Mouse (Mus musculus) forebrain, embryonic 10.5 days (tissue): ENCODE results near the gene Cldn10. TPM values are rescaled to one million over a fixed set of nuclear protein-coding genes. Genes with fewer than 3 reads are reported as not detected.

Source experiments
- DNase-seq: peaks from one replicate; pipeline ENCODE4 v3.0.0-alpha.2; 2017; ENCODE audit warnings: low spot score; ENCODE audit errors: extremely low spot score
- H3K27ac ChIP-seq: fragments of 300-500 bp; sonication (generic); 2 replicates; pipeline ENCODE4 v1.5.1; 2016; ENCODE audit warnings: mild to moderate bottlenecking
- H3K27me3 ChIP-seq: fragments of 300-500 bp; sonication (generic); 2 replicates; pipeline ENCODE4 v1.6.1; 2016; ENCODE audit warnings: mild to moderate bottlenecking; ENCODE audit not compliant: poor library complexity, severe bottlenecking
- H3K36me3 ChIP-seq: fragments of 300-500 bp; sonication (generic); replicated peaks from 2 replicates; pipeline ENCODE4 v1.6.1; 2016; ENCODE audit warnings: mild to moderate bottlenecking, moderate library complexity
- H3K4me1 ChIP-seq: fragments of 300-500 bp; sonication (generic); 2 replicates; pipeline ENCODE4 v1.6.1; 2016
- H3K4me3 ChIP-seq: fragments of 300-500 bp; sonication (generic); 2 replicates; pipeline ENCODE4 v1.5.1; 2016; ENCODE audit warnings: mild to moderate bottlenecking, moderate library complexity
- H3K9me3 ChIP-seq: fragments of 300-500 bp; sonication (generic); 2 replicates; pipeline ENCODE4 v1.6.1; 2016; ENCODE audit warnings: mild to moderate bottlenecking, moderate library complexity
- WGBS: fragments of 180-500 bp; shearing (Covaris S2); methylation state at CpG from one replicate; pipeline ENCODE4 v1.1.7; 2016; 5-methylcytosine and 5-hydroxymethylcytosine counted together
- polyA plus RNA-seq: library from polyadenylated mRNA; unstranded; fragments of >200 nt; fragmentation: Nextera tagmentation; extraction: Ambion mirVana; gene quantifications from 2 replicates; pipeline ENCODE4 v1.2.1, GENCODE M21; 2016

The Cldn10 gene
- polyA plus RNA-seq, 1 experiment from 2014 or later: 3.1 TPM

DNA sequence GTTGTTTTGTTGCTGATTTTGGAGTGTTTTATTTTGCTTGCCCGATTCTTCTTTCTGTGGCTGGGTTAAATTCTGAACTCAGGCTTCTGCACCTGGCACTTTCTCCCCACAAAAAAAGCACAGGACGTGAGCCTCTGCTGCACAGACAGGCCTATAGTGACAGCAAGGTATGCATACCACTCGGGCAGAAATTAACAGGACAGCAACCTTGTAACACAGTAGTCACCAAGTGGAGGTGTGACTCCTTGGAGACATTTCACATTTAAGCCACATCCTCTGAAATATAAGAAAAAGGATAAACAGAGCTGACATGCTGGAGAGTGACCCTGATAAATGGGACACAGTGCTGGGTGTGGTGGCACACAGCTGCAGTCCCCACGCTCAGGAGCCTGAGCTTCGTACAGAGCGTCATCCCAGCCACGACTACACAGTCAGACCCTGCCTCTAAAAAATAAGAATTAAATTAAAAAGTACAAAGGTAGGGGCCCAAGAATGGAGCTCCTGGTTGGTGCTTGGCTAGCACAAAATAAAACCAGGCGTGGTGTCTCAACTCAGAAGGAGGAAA lies 50.9 kb downstream of the Cldn10 start:
- Histone ChIP-seq H3K36me3 (no peaks in the 10 kb centered on the region), H3K9me3 (no peaks in the 10 kb centered on the region), H3K4me1 (peaks cover 20% of the 10 kb centered on the region), H3K4me3 (no peak overlapping the region), H3K27ac (no peak overlapping the region), H3K27me3 (peaks cover 41% of the 10 kb centered on the region)
- DNase-seq: no peak
- 80% methylated on average over 8 of the region's 8 CpGs for WGBS

- DNase-seq: no peak
- H3K36me3 ChIP-seq: no peaks in the 10 kb centered on the region
- H3K27ac ChIP-seq: no peak overlapping the region
- 65% methylated on average over 5 of the region's 5 CpGs for WGBS
- peaks cover 12% of the 10 kb centered on the region for H3K4me1 ChIP-seq
- H3K9me3 ChIP-seq: no peaks in the 10 kb centered on the region
- H3K4me3 ChIP-seq: no peak overlapping the region
- peaks cover 41% of the 10 kb centered on the region for H3K27me3 ChIP-seq
Observed at GRCm38 (mm10) chr14:118839416-118839815, 51.7 kb downstream of the Cldn10 start.

DNA sequence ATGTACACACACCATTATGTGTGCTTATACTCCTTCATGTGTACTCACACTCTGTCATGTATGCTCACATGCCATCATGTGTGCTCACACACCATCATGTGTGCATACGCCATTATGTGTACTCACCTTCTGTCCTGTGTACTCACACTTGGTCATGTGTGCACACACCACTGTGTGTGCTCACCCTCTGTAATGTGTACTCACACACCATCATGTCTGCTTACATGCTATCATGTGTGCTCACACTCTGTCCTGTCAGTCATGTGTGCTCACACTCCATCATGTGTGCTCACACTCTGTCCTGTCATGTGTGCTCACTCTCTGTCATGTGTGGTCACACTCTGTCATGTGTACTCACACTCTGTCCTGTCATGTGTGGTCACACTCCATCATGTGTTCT lies 52.3 kb downstream of the Cldn10 start:
- H3K27ac ChIP-seq: no peak overlapping the region
- WGBS: 95% methylated on average over 1 of the region's 1 CpGs
- DNase-seq: no peak
- peaks cover 40% of the 10 kb centered on the region for H3K27me3 ChIP-seq
- H3K4me1 ChIP-seq: peaks cover 6% of the 10 kb centered on the region
- no peaks in the 10 kb centered on the region for H3K36me3 ChIP-seq
- H3K4me3 ChIP-seq: no peak overlapping the region
- no peaks in the 10 kb centered on the region for H3K9me3 ChIP-seq

- WGBS: 95% methylated on average over 3 of the region's 3 CpGs
- H3K27me3 ChIP-seq: peaks cover 18% of the 10 kb centered on the region
Observed at GRCm38 (mm10) chr14:118842353-118842752, 54.6 kb downstream of the Cldn10 start.

DNA sequence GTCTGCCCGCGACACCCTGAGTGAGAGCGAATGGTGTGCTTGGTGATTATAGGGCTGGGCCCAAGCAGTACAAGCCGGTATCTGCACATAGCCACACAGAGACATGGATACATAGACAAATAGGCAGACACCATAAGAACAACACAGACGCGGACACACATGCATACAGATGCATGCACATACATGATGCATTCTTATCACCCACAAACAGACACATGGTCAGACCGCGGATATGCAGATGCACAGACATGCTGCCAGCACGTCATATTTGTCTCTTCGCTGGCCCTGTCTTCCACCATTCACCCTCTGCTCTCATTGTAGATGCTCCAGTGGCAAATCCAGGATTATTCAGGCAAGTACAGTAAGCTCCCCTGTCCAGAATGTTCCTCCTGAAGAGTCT lies 59.1 kb downstream of the Cldn10 start:
- no peaks in the 10 kb centered on the region for H3K36me3 ChIP-seq
- 95% methylated on average over 10 of the region's 10 CpGs for WGBS
- DNase-seq: no peak
- H3K27me3 ChIP-seq: peaks cover 1% of the 10 kb centered on the region; the same call in 1 of the 2 replicates
- no peaks in the 10 kb centered on the region for H3K9me3 ChIP-seq
- H3K4me1 ChIP-seq: no peaks in the 10 kb centered on the region
- no peak overlapping the region for H3K4me3 ChIP-seq
- H3K27ac ChIP-seq: no peak overlapping the region

More at GRCm38 (mm10) chr14:118842353-118842752, 54.6 kb downstream of the Cldn10 start:
- H3K4me3 ChIP-seq: no peak overlapping the region
- H3K9me3 ChIP-seq: no peaks in the 10 kb centered on the region
- no peak overlapping the region for H3K27ac ChIP-seq
- no peaks in the 10 kb centered on the region for H3K36me3 ChIP-seq
- DNase-seq: no peak
- peaks cover 6% of the 10 kb centered on the region for H3K4me1 ChIP-seq

GRCm38 (mm10) chr14:118848171-118848570 lies 60.5 kb downstream of the Cldn10 start:
- no peak for DNase-seq
- no peak overlapping the region for H3K4me3 ChIP-seq
- no peaks in the 10 kb centered on the region for H3K9me3 ChIP-seq
- no peaks in the 10 kb centered on the region for H3K4me1 ChIP-seq
- H3K36me3 ChIP-seq: no peaks in the 10 kb centered on the region
- 89% methylated on average over 7 of the region's 7 CpGs for WGBS
- no peak overlapping the region for H3K27ac ChIP-seq
- peaks cover 15% of the 10 kb centered on the region for H3K27me3 ChIP-seq

- no peaks in the 10 kb centered on the region for H3K36me3 ChIP-seq
- WGBS: 88% methylated on average over 11 of the region's 11 CpGs
Observed at GRCm38 (mm10) chr14:118850011-118850695, 62.4 kb downstream of the Cldn10 start.

DNA sequence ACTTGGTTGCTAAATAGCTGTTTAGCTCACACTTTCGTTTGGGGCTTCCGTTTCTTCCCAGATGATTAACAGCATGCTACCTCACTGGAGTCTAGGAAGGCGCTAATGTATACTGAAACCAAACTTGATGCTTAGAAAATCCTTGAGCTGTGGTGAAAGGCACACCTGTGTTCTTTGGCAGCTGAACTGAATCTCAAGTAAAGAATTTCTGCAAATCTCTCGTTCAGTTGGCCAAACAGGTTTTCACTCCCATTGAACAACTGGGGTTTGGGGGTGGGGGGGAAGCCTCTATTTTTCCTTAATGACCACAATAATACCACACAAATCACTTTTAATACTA lies 63.0 kb downstream of the Cldn10 start:
- Histone ChIP-seq H3K36me3 (no peaks in the 10 kb centered on the region), H3K9me3 (no peaks in the 10 kb centered on the region), H3K4me3 (no peak overlapping the region), H3K27me3 (peaks cover 39% of the 10 kb centered on the region), H3K27ac (no peak overlapping the region), H3K4me1 (peaks cover 24% of the 10 kb centered on the region)
- no peak for DNase-seq
- WGBS: 65% methylated on average over 4 of the region's 4 CpGs

More at GRCm38 (mm10) chr14:118850011-118850695, 62.4 kb downstream of the Cldn10 start:
- no peak overlapping the region for H3K27ac ChIP-seq
- no peaks in the 10 kb centered on the region for H3K9me3 ChIP-seq
- H3K27me3 ChIP-seq: peaks cover 34% of the 10 kb centered on the region
- DNase-seq: no peak
- peaks cover 20% of the 10 kb centered on the region for H3K4me1 ChIP-seq
- no peak overlapping the region for H3K4me3 ChIP-seq

GRCm38 (mm10) chr14:118851496-118852107 lies 63.9 kb downstream of the Cldn10 start:
- H3K27me3 ChIP-seq: peaks cover 46% of the 10 kb centered on the region
- WGBS: 72% methylated on average over 6 of the region's 6 CpGs

GRCm38 (mm10) chr14:118854371-118855114 lies 66.8 kb downstream of the Cldn10 start:
- peak; percentile 73 for DNase-seq
- peaks cover 62% of the 10 kb centered on the region for H3K27me3 ChIP-seq
- no peaks in the 10 kb centered on the region for H3K9me3 ChIP-seq
- peaks cover 42% of the 10 kb centered on the region for H3K4me1 ChIP-seq
- peak overlapping the region; percentile 65 for H3K27ac ChIP-seq
- under 1% methylated on average over 48 of the region's 48 CpGs for WGBS
- peak overlapping the region; percentile 63 for H3K4me3 ChIP-seq
- no peaks in the 10 kb centered on the region for H3K36me3 ChIP-seq

More at GRCm38 (mm10) chr14:118851496-118852107, 63.9 kb downstream of the Cldn10 start:
- Histone ChIP-seq H3K4me3 (no peak overlapping the region), H3K9me3 (no peaks in the 10 kb centered on the region), H3K27ac (no peak overlapping the region), H3K4me1 (peaks cover 24% of the 10 kb centered on the region), H3K36me3 (no peaks in the 10 kb centered on the region)
- no peak for DNase-seq

GRCm38 (mm10) chr14:118855141-118855800 lies 67.6 kb downstream of the Cldn10 start:
- H3K27me3 ChIP-seq: peaks cover 68% of the 10 kb centered on the region
- DNase-seq: peak; percentile 48
- WGBS: under 1% methylated on average over 28 of the region's 28 CpGs

DNA sequence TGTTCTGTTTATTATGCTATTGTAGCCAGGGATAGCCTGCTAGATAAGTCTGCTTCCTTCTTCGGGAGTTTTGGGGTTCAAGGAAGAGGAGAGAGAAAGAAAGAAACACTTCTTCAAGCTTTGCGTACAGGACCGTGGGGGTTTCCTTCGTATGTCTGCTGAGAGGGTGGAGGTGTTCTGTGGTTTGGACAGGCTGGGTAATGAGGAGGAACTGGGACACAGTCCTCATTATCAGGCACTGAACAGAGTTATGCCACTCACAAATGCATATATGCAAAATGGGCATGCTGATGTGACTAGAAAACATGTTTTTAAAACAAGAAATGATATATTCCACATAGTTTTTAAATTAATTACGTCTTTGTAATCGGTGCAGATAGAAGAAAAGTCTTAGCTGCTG lies 68.9 kb downstream of the Cldn10 start:
- no peak overlapping the region for H3K4me3 ChIP-seq
- H3K4me1 ChIP-seq: peaks cover 57% of the 10 kb centered on the region
- no peaks in the 10 kb centered on the region for H3K36me3 ChIP-seq
- WGBS: 84% methylated on average over 6 of the region's 6 CpGs
- H3K27ac ChIP-seq: no peak overlapping the region
- DNase-seq: no peak
- H3K9me3 ChIP-seq: no peaks in the 10 kb centered on the region
- peaks cover 68% of the 10 kb centered on the region for H3K27me3 ChIP-seq

More at GRCm38 (mm10) chr14:118855141-118855800, 67.6 kb downstream of the Cldn10 start:
- peak overlapping the region; percentile 63 for H3K4me3 ChIP-seq
- peaks cover 47% of the 10 kb centered on the region for H3K4me1 ChIP-seq
- peak overlapping the region; percentile 65 for H3K27ac ChIP-seq
- H3K36me3 ChIP-seq: no peaks in the 10 kb centered on the region
- no peaks in the 10 kb centered on the region for H3K9me3 ChIP-seq
